Mouse (Mus musculus) cerebellum, postnatal 14 days (tissue): Measurements from ENCODE around the gene Galnt2.

Source experiments
- DNase-seq, 2 experiments: peaks; one replicate each; pipeline ENCODE4 v3.0.0; 2021; ENCODE audit warnings: mixed read lengths in 2 of 2

The Galnt2 gene

DNA sequence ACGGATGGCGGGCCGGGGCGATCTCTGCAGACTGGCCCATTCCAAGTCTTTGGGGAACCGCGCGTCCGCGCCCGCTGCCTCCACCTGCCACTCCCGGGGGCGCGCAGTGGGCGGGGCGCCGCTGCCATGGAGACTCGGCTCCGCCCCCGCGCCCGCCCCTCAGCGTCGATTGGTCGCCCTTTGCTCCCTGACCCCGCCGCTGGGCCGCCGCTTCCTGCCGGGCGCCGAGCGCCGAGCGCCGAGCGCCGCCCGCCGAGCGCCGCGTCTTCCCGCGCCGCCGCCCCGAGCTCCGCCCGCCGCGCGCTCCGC is at the start of gene Galnt2:
TSS of gene Galnt2 (plus strand) at position 216 of the 309 bp plus-strand sequence.
- peak; percentile 96 to 97 for DNase-seq

DNA sequence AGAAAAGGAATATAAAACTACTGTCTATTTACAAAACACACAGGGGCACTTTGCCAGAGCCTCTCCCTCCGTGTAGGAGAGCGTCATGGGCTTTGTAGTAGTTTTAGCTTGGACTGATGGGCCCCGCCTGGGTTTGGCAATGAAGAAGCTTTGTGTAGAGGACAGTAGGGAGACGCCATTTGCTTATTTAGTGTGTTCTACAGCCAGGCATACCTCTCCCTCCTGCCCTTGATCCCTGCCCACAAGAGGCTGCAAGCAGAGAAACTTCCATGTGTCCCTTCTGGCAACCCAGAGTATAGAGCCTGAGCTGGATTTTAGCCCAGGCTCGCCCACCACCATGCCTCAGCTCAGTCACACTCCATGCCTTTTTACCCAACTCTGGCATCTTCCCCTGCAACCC is 49.4 kb upstream of the Galnt2 start:
- no peak for DNase-seq

DNA sequence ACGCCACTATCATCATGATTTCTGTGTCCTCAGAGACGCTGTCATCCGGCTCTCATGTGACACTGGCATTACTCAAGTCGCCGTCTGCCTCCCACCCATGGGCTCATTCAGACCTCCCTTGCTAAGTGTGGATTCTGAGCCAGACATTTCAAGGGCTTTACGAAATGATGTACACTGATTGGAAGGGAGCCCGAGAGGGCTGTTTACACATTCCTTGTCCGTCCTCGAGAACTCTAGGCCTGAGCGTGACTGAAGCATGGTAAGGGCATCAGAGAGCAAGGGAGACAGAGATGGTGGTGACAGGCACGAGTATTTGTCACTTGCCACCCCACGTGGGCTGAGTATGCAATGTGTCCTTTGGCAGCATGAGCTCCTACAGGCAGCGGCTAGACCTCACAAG is 49.0 kb upstream of the Galnt2 start:
- DNase-seq = peak in 1 of 2 experiments; percentile 29

DNA sequence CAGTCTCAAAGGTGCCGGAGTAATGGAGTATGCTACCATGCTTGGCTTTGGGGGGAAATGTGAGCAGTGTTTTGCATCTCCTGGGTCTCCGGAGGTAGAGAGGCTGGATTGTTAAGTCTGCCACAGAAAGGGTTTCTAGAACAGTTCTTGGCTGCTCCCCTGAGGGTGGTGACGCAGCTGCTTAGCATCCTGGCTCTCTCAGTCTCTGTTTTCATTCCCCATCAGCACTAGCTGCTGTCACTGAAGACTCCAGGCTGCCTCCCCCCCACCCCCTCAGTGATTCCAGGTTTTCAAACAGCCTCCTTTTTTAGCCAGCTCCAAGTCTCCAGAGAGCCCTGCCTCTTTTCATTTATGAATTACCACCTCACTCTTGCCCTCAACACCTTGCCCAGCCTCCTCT is 47.1 kb upstream of the Galnt2 start:
- DNase-seq = no peak

DNA sequence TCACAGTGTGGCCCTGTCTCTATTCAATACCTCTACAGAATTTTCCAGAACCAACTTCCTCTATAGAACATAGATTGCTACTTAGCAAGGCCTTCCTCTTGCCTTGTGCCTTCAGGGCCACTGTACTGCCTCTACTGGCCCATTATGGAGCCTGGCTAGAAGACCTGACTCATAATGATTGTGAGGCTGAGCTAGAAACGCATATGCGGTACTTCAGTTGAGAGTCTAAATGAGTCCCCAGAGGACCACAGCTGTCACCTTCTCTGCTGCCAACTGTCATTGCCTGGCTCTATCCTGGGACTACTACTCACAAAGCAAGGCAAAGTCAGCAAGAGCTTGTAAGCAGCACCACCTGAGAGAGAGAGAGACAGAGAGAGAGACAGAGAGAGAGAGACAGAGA is 46.7 kb upstream of the Galnt2 start:
- DNase-seq = no peak

DNA sequence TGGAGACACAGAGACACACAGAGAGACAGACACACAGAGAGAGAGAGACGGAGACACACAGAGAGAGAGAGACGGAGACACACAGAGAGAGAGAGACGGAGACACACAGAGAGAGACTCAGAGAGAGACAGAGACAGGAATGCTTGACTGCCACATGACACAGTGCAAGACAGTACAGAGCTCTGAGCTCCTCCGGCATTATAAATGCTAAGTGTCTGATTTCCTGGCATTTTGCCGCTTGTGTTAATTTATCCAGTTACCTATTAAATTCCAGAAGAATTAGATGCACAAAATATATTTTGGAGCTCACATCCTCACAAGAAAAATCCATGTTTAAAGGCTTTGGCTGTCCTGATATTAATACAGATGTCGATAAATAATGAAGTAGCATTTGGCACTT is 46.1 kb upstream of the Galnt2 start:
- DNase-seq = no peak

DNA sequence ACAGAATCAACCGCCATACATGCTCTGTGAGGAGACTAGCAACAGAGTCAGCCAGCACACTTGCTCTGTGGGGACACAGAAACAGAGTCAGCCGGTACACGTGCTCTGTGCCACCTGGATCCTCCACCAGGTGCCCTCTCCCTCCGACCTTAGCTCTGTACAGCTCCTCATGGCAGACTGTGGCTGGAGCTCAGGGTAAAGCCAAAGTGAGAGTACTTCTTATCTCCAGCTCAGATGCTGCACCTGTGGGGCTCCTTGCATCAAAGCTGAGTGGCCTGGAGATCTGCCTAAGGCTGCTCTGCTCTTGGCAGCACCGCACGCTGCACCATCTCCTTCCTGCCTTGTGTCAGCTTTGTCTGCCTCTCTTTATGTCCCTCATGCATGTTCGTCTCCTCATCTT is 40.8 kb upstream of the Galnt2 start:
- DNase-seq = peak; percentile 50 to 53

DNA sequence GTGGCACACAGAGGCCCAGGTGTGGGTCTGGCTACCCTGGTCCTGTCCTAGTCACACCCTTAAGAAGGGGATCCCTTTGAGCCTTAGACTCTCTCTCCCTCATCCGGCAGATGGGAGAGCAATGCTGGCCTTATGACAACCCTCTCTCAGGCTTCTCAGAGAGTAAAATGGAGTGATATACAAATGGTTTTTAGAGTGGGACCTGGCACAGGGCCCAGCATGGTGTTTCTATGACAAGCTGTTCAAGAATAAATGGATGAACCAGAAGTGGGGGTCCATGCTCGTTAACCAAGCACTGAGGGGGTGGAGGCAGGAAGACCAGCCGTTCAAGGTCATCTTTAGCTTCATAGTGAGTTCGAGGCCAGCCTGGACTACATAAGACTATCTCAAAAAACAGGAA is 38.9 kb upstream of the Galnt2 start:
- no peak for DNase-seq

DNA sequence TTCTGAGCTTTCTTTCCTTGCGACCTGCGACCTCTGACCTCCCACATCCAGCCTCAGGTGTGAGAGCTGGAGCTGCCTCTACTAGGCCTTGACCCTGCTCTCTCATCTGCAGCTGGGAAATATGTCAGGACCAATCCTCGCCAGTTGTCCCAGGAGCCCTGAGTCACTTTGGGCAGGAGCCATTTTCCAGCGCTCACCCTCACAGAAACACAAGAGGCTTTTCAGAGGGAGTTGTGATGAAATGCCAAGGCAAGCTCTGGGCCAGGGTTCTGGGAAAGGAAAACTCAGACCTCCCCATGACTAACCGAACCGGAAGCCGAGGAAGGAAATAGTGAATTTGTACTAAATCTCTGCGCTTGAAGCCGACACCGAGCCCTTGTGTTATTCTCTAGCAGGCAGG is 38.2 kb upstream of the Galnt2 start:
- DNase-seq = no peak

DNA sequence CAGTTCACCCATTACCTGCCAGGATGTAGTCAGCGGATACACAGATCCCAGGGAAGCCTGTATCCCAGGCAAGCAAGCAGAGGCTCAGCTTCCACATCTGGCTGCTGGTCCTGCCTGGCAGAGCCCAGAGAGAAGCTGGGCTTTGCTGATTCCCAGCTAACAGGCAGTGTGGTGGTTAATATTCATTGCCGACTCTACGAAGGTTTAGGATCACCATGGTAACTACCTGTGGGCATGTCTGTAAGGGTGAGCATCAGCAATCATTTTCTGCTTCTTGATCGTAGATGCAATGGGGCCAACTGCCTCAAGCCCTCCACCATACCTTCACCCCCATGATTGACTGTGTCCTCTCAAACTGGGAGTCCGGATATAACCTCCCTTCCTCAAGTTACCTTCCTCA is 37.2 kb upstream of the Galnt2 start:
- DNase-seq = no peak

DNA sequence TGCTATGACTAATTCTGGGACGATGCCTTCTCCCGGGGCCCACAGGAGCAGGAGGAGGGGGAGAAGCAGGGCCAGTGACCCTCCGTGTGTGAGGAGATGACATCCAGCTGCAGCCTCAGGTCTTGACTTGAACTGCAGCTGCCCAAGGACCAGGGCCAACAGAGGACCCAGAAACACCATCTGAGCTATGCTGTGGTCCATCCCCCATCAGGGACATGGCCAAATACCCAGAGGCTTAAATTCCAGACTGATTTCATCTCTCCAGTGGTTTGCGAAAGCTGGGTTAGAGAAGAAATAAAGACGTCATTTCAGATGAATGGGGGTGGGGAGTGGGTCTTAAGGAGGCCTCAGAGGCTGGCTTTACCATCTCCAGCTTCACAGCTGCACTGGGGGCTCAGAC is 35.0 kb upstream of the Galnt2 start:
- no peak for DNase-seq

DNA sequence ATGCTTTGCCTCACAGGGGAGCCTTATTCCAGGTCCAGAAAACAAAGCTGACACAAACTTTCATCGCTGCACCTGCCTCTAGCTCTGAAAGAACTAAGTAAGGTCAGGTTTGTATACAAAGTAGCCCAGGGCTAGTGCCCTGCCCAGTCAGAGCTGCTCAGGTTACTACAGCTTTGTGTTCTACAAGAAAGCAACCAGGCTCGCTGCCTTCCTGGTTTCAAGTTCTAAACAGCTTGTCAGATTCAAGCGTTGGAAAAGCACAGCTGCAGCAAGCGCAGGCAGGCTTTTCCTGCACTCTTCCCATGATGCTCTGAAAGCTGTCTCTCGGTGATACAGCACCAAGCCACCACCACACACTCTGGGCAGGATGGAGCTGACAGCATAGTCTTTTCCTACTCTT is 34.4 kb upstream of the Galnt2 start:
- DNase-seq = no peak

DNA sequence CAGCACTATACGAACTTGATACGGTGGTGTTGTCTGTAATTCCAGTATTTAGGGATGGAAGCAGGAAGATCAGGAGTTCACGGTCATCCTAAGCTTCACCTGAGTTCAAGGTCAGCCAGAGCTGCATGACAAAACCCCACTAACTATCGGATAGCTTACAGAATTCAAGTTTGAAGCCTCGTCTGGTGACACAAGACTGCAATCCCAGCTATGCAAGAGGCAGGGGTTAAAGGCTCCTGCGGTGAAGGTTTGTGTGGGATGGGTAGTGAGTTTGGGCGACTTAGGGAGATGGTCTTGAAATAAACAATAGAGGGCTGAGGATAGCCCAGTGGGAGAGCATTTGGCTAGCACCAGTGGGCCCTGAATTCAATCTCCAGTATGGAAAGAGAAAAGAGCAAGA is 33.0 kb upstream of the Galnt2 start:
- no peak for DNase-seq

DNA sequence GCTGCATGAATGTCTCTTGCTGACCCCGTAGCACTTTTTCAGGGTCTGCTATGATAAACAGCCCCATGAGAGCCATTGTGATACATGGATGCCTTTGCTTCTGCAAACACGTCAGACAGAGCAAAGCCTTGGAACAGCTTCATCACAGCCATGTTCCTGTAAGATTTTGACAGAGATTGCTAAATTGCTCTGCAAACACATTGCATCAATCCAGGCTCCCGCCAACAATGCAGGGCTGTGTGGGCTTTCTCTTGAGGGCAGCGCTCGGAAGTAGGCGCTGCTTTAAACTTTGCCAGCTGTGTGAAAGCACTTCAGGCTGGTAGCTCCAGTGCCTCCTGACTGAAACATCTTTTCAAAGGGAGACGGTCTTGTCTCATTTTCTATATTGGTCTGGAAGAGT is 30.8 kb upstream of the Galnt2 start:
- DNase-seq = no peak

DNA sequence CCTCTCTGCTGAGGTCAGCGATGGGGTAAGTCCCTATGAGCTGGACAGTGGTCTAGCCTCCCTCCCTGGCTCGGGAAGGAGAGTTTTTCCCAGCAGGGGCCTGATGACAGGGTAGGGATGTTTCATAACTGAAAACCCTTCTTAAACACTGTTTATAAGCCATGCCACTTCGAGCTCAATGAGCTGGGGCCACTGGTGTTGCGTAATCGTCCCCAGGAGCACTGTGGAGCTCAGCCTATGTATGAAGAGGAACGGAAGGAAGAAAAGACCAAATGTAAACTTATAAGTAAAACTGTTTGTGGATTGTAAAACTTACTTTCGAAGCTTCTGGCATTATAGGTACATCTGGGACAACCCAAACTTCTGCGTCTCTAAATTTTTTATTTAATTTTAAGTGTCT is 29.5 kb upstream of the Galnt2 start:
- no peak for DNase-seq

DNA sequence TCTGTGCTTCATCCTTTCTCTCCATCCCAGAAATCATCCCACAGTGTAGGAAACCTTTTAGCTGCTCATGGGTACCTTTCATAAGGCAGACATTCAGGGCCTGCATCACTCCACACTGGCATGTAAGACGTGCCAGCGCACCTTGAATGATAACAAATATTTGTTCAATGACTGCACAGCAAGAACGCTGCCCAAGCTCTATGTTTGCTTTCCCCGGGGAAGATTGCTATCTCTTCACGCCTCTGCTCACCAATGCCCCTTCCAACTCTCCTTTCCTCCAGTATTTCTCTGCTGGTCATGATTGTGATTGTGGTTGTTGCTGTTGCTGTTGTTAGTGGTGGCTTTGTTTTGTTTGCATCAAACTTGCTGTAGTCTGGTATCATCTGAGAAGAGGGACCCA is 28.3 kb upstream of the Galnt2 start:
- DNase-seq = no peak

DNA sequence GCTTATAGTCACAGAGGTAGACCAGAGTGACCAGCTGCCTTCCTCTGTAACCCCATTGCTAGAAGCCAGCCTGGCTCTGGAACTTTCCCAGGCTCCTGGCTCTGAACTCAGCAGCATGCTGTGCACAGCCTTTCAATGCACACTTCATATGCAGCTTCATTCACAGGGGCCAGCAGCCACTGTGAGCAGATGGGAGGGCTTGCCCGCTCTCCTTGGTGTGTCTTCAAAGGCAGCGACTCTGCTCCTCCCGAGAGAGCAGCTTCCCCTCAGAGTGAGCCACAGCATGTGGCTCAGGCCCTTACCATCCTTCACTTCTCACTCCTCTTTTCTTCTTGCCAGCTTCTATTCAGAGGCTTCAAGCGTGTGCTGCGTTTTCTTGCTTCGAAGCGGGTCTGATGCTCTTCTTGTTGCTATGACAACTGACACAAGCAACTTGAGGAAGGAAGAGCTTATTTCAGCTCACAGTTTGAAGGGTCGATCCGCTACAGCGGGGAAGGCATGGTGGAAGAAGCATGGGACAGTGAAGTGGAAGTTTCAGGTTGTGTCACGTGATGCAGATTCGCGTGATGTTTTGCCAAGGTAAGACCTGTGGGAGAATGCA is 27.1 kb upstream of the Galnt2 start:
- peak; percentile 47 to 60 for DNase-seq

DNA sequence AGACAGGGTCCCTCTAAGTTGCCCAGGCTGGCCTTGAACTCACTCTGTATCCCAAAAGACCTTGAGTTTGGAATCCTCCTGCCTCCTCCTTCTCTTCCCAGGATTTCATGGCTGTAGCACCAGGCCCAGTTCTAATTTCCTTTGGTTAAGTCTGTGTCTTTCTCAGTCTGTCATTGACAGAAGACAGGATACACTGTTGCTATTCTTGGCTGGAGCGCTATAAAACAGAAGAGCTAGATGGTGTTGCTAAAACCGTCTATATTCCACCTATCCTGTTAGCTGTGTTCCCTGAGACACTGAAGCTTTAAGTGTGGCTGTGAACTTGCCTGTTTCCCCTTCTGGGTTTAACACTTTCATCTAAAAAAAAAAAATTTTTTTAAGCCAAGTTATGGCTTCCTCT is 19.0 kb upstream of the Galnt2 start:
- no peak for DNase-seq

DNA sequence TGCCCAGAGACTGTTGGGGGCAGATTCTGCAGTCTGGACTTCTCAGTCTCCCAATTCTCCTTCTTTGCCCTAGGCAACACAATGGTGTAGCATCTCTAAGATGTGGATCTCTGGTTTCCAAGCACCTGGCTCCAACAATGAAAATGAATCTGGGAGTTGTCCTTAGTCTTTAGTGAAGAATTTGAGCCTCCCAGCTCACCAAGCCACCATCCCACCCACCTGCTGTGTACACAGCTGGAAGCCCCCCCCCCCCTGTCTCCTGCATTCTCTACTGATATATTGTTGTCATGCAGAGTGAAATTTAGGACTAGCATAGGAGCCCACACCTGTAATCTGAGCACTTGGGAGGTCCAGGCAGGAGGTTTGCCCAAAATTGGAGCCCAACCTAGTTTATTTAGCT is 14.2 kb upstream of the Galnt2 start:
- DNase-seq = no peak

DNA sequence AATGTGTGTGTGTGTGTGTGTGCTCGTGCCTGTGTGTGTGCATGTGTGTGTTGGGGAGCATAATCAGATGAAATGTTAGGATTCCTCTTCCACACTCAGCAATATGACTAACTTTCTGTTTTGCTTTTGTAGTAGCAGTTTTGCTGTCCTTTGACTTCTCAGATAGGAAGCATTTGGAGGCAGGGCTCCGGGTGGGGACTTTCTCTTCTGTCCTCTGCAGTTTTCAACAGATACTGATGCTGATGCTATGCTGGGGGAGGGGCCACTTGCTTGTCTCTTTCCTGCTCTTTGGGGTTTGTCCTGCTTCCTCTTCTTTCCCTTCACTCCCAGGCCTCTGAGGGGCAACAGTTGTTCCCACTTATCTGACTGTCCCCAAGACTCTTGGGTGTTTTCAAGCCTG is 1.3 kb upstream of the Galnt2 start:
- DNase-seq = no peak

DNA sequence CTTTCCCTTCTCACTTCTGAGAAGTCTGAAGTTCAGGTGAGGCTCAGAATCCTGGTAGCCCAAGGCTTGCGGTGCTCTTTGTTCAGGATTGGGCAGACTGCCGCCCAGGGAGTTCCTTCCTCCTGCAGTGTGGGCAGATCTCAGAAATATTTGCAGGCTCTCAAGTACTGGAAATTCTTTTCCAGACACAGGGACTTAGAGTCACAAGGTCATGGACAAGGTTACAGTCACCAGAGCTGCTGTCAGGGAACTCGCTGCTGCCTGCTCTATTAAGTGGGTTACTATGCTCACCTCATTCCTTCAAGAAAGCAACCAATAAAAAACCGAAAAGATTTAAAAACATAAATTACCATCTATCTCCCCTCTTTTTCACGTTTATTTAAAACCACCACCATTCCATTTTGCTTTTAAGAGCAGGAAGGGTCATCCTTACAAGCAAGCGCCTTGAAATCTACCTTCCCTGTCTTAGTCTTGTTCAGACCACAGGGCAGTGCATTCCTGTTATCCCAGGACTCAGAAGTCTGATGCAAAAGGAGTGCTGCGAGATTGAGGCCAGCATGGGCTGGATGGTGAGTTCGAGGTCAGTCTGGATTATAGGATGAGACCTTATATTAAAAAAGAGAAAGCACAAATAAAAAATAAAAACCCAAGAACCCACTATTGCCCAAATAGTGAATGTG is 555 bp upstream of the Galnt2 start:
- no peak for DNase-seq

DNA sequence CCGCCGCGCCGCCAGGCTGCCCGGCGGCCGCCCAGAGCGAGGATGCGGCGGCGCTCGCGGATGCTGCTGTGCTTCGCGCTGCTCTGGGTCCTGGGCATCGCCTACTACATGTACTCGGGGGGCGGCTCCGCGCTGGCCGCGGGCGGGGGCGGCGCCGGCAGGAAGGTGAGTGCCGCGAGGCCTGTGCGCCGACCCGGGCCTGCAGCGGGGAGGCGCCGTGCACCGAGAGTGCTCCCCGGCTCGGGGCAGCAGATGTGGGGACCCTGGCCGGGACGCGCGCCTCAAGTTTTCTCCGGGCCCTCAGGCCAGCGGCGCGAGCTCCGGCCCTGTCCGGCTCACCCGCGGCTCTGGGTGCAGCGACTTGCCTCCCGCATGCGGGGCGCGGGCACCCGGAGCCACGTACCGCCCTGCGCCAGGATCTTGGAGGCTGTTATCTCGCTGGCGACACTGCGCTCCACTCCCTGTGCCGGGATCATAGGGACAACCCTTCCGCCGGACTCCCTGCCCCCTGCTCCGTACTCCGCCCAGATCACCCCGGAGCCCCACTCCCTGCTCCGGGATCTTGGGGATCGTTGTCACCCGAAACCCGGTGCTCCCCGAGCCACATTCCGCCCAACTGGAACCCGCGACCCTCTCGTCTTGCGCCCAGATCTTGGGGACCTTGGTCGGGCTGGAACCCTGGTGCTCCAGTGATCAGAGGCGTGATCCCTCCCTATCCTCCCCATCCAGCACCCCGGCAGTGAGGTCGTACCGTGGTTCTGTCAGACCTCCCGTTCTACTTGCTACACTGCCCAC is 491 bp downstream of the Galnt2 start:
- peak; percentile 59 to 72 for DNase-seq

DNA sequence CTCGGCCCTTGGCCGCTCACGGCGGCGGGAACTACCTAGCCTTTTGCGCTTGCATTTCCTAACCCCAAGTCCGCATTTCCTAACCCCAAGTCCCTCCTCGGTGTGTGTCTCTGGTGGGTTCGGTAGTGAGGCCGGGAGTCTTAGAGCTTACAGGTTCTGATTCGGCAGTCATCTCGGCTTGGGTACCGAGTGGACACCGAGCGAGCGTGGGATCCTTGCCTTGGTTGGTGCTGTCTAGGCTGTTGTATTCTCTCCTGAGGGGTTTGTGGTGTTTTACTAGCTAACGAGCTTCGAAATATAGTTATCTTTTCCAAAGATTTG is 1.0 kb downstream of the Galnt2 start:
- no peak for DNase-seq

DNA sequence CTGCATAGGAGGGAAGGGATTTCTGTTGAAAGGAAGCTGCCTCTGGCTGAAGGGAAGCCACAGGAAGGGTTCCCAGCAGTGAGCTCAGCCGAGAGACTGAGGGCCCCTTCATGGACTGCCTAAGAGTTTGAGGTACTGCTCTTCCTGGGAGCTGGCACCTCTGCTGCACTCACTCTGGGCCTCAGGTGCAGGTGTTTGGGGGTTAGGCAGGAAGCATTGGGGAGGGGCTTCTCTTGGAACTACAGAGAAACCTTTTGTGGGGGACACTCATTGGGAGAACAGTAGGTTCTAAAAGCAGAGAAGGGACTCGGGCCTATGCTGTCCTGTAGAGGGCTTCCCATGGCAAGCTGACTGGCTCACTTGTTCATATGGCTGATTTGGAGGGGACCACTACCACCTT is 3.3 kb downstream of the Galnt2 start:
- DNase-seq = no peak

DNA sequence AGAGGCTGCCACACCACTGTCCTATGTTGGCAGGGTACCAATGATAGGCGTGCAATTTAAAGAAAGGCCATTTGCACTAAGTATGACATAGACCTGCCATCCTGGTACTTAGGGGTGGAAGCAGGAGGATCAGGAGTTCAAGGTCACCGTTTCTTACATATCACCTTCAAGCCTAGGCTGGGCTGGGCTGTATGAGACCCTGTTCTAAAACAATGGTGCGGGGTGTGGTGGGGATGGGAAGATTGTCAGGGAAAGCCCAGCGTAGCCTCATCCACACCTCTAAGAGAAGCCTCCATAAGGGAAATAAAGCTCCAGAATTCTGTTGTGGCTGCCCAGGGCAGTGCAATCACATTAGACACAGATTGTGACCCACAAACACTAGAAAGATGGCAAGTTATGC is 4.3 kb downstream of the Galnt2 start:
- no peak for DNase-seq
